Mouse (Mus musculus): ENCODE data around the gene Capn11.
A peak's percentile ranks its signal among the peaks of the same experiment; 100 is the strongest.
"Not testable (repeated sequence)": the region's sequence is repeated elsewhere in the genome, so short reads cannot be mapped to it uniquely, and the experiment has no call there.

Gene Capn11

GRCm38 (mm10) chr17:45628885-45629855 is 30.0 kb downstream of the Capn11 start:
- DNase-seq (ENCODE audit: extremely low spot score, low spot score): peak; percentile 21

DNA sequence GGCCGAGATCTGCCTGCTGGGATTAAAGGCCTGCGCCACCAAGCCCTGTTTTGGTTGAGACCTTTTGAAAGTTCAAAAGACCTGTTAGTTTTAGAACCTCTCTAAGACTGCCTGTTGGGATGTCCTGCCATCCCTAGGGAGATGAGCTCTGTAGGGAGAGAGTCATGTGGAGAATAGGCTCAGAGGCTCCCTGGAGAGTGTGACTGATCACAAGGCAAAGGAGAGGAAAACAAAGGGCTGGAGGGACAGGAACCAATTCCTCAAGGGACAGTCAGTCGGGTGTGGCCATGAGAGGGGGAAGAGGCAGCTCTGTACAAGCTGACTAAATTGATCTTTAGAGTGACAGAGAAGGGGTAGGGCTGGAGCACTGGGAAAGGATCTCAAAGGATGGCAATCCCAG is 31.0 kb downstream of the Capn11 start:
- no peak for DNase-seq (ENCODE audit: extremely low spot score, low spot score)

- peak; percentile 74 for DNase-seq (ENCODE audit: extremely low spot score, low spot score)
Observed at GRCm38 (mm10) chr17:45626577-45627134, 32.5 kb downstream of the Capn11 start.

- not testable (repeated sequence) for DNase-seq (ENCODE audit: extremely low spot score, low spot score)
Observed at GRCm38 (mm10) chr17:45623425-45623824, 35.7 kb downstream of the Capn11 start.

DNA sequence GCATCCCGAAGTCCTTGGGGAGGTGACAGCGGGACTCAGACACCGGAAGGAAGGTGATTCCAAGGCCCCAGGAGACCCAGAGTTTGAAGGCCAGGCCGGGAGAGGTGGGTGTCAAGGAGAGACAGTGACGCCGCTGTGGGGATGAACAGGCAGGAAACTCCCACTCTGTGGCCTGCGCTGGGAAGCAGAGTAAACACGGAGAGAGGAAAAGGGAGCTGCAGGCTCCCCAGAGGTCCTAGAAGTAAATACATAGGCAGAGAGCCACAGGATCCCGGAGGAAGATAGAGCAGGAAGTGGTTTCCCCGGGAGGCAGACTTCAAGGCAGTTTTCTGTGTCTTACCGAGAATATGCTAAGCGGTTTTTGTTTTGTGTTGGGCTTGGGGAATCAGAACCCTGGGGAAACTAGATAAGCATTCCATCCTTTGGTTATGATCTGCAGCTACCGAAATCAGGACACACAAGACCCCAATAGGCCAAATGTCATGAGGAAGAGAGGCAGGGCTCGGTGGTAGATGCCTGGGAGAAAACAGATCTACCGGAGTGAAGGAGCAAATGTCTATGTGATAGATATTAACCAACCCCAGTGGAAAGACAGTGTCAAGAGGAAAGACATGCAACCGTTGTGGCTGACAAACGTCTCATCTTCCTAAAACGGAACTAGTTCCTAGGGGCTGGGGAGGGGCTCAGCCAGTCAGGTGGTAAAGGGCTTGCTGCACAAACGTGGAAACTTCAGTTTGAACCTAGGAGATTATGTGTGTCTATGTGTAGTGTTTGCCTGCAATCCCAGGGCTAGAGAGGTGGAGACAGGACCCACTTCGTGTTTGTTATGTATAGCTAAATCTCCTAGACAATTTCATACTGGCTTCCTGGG is 39.5 kb downstream of the Capn11 start:
- DNase-seq (ENCODE audit: extremely low spot score, low spot score): peak; percentile 35

DNA sequence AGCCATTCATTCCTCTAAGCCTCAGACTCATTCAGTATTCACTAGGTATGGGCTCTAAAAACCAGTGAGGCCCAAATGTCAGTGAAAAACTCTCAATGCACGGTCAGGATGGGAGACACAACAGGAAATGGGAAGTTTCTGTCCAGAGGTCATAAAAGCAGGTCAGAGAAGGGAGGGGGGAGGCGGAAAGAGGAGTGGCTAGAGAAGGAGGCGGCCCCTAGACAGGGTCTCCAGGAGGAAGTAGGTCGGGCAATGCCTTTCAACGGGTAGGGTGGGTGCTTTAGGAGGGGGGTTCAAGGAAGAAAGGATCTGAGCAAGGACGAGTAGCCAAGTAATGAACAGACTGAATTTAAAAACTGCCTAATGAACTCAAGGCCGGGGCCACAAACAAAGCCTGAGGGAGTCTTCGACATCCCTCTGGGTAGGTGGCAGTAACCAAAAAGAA is 40.2 kb downstream of the Capn11 start:
- peak; percentile 33 for DNase-seq (ENCODE audit: extremely low spot score, low spot score)

GRCm38 (mm10) chr17:45617655-45618054 is 41.5 kb downstream of the Capn11 start:
- DNase-seq (ENCODE audit: extremely low spot score, low spot score): no peak

DNA sequence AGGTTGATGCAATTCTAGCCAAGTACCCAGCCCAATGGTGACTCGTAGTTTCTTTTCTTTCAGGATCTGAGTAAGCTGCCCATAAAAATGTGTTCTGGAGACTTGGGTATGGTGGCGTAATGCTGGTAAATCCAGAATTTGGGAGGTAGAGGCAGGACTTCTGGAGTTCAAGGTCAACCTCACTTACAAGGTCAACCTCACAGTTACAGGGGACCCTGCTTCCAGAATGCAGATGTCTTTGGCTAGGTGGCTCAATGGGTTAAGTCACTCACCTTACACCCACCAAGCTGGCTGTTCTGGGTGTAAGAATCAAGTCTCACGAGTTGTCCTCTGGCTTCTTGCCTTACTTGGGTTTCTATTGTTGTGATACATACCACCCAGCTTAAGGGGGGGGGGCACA is 42.4 kb downstream of the Capn11 start:
- no peak for DNase-seq (ENCODE audit: extremely low spot score, low spot score)

- DNase-seq (ENCODE audit: extremely low spot score, low spot score): no peak
Observed at GRCm38 (mm10) chr17:45616046-45616650, 43.0 kb downstream of the Capn11 start.

GRCm38 (mm10) chr17:45612921-45613320 is 46.2 kb downstream of the Capn11 start:
- no peak for DNase-seq (ENCODE audit: extremely low spot score, low spot score)

DNA sequence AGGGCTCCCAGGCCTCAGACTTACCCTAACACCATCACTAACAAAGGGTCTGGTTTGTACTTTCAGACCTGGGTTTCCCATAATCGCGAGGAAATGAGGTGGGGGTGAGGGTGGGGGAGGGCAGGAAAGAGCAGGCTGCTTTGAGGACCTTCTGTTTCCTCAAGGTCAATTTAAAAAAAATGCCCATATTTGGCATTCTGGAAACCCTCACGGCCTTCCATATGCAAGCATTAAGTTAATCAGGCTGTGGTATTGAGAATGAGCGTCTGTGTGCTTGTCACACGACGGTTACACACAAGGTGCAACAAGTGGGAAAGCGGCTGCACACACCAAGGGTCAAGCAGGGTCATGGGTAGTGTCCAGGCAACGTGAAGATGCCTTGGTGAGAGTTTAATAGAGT is 47.1 kb downstream of the Capn11 start:
- DNase-seq (ENCODE audit: extremely low spot score, low spot score): no peak

- no peak for DNase-seq (ENCODE audit: extremely low spot score, low spot score)
Observed at GRCm38 (mm10) chr17:45610144-45610866, 48.8 kb downstream of the Capn11 start.

DNA sequence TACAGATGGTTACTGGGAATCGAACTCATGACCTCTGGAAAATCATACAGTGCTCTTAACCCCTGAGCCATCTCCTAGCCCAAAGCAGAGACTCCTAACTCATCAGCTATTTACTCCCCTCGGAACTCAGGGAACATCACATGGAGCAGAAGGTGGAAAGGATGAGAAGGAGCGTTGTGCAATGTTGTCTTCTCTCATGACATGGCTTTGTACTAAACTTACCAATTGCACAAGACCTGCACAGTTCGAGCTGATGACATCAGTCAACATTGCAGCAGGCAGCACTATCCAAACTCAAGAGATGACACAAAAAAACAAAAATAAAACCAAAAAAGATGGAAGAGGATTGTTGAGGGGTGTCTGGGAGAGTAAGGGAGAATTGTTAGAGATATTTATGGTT is 50.7 kb downstream of the Capn11 start:
- DNase-seq (ENCODE audit: extremely low spot score, low spot score): no peak

- no peak for DNase-seq (ENCODE audit: extremely low spot score, low spot score)
Observed at GRCm38 (mm10) chr17:45606992-45607879, 51.9 kb downstream of the Capn11 start.

DNA sequence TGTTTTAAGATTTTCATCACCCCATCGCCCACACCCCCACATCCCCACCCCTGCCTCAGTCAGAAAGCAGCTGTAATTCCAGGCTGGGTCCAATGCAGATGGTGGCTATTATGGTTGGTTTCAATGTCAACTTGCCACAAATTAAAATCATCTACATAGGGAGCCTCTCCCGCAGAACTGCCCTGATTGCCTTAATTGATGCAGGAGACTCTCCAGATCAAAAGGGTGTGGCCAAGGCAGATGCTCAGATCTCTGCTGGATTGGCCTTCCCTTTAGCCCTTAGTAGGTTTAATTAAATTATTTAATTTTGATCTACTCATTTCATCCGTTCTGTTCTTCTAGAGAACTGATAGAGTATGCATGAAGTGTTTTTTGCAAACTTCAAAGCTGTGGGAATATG is 56.1 kb downstream of the Capn11 start:
- DNase-seq (ENCODE audit: extremely low spot score, low spot score): no peak

DNA sequence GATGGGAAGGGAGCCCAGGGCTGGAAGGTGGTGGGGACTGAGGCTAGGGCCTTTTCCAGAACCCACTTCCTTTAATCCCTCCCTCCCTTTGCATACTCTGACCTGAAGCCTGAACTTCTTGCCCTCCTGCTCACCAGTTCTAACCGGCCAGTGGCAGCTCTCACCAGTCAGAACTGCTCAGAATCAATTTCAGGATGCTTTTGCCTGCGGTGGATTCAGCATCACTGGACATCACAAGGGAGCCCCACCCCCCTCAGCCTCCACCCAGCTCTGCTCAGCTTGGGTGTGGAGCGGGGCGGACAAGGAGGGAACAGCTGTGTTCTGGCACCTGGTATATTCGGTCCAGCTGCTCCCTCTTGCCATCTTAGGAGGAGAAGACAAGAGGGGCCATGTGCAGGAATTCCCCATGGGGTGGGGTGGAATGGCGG is 57.2 kb downstream of the Capn11 start, which contains the start of gene Mymx:
Gene Mymx (minus strand): TSS at position 226 of the 428 bp plus-strand sequence.
- DNase-seq (ENCODE audit: extremely low spot score, low spot score): peak; percentile 42

DNA sequence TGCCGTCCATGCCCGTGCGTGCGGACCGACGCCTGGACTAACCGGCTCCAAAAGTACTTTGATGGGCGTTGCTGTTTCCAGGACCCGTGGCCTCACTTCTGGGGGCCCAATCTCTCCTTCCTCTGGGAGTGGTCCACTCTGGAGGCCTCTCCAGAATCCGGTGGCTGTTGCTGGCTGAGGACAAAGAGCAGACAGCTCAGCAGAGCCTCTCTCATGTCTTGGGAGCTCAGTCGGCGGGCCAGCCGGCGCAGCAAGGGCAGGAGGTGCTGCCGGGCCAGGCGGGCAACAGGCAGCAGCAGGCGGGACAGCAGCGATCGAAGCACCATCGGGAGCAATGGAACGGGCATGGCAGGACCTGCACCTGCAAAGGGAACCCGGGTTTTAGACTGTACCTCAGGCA is 57.8 kb downstream of the Capn11 start:
- DNase-seq (ENCODE audit: extremely low spot score, low spot score): peak; percentile 43

DNA sequence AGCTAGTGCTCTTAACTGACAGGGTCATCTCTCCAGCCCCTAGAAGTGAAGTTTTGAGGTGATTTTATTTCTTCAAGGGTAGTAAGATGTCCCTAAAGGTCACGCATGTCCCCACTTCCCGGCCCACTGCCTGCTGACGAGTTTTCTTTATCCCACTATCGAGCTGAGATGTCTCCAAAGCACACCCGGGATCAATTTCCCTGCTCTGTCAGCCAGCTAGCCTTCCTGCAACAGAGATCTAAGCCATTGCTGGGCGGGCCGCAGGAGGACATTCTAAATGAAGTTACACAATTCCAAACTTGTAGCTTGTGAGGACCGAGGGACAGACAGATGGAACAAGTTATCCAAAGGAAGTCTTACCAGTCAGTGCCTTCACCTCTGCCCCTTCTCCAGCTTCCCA is 58.9 kb downstream of the Capn11 start:
- no peak for DNase-seq (ENCODE audit: extremely low spot score, low spot score)

DNA sequence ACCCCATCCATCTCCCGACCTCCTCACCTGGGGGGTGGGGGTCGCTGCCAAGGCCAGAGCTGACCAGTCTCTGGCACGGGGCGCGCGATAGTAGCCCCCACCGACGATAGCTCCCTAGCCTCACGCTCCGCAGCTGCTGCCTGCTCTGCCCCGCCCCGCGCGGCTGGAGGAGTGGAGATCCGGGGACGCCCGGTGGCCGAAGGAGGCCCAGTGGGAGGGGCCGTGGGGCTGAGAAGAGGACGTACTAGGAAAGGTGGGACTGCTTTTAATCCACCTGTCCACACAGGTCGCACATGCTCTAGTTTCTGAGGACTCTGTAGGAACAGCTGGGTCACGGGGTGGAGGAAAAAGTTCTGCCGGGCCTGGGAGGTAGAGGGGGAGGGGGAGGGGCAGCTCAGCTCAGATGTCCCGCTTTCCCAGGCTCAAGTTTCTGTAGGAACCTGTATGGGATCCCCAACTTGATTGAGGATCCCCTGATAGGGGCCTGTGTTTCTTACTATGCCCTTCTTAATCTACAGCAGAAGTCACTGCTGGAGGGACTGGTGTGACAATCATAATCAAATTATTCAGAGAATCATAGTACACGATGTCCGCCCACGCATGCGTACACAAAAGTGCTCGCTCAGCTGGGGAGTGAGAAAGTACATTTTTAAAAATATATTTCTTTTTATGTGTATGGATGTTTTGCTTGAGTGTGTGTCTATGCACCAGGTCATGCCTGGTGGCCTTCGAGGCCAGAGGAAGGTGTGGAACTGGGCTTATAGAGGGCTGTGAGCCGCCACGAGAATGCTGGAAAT is 59.5 kb downstream of the Capn11 start, which contains the start of gene Slc29a1:
Gene Slc29a1 (minus strand): TSS at position 161 of the 797 bp plus-strand sequence.
- DNase-seq (ENCODE audit: extremely low spot score, low spot score): peak; percentile 51
